Mouse (Mus musculus) liver, embryonic 15.5 days (tissue): ENCODE data around the gene Dennd6b. TPM values are rescaled to one million over a fixed set of nuclear protein-coding genes. Genes with fewer than 3 reads are reported as not detected.

Experiments
- ATAC-seq: fragments of 200-750 bp; cut with Nextera tagmentation; 2 replicates; pipeline ENCODE4 v1.8.0; 2017; ENCODE audit warnings: moderate number of reproducible peaks, mild to moderate bottlenecking, moderate library complexity; ENCODE audit not compliant: insufficient read depth
- H3K27ac ChIP-seq: fragments of 300-500 bp; sonication (generic); replicated peaks from 2 replicates; pipeline ENCODE4 v1.5.1; 2015; ENCODE audit warnings: mild to moderate bottlenecking, inconsistent platforms
- H3K27me3 ChIP-seq: fragments of 300-500 bp; sonication (generic); 2 replicates; pipeline ENCODE4 v1.6.1; 2015; ENCODE audit warnings: mild to moderate bottlenecking, inconsistent platforms
- H3K36me3 ChIP-seq: fragments of 300-500 bp; sonication (generic); replicated peaks from 2 replicates; pipeline ENCODE4 v1.6.1; 2015; ENCODE audit warnings: moderate library complexity, mild to moderate bottlenecking, inconsistent platforms
- H3K4me1 ChIP-seq: fragments of 300-500 bp; sonication (generic); replicated peaks from 2 replicates; pipeline ENCODE4 v1.6.1; 2015; ENCODE audit warnings: inconsistent platforms
- H3K4me2 ChIP-seq: fragments of 300-500 bp; sonication (generic); 2 replicates; pipeline ENCODE4 v1.6.1; 2015; ENCODE audit warnings: moderate library complexity, mild to moderate bottlenecking, inconsistent platforms
- H3K4me3 ChIP-seq: fragments of 300-500 bp; sonication (generic); replicated peaks from 2 replicates; pipeline ENCODE4 v1.5.1; 2015; ENCODE audit warnings: mild to moderate bottlenecking, inconsistent platforms
- H3K9ac ChIP-seq: fragments of 300-500 bp; sonication (generic); 2 replicates; pipeline ENCODE4 v1.6.1; 2015; ENCODE audit warnings: moderate library complexity, mild to moderate bottlenecking, inconsistent platforms
- H3K9me3 ChIP-seq: fragments of 300-500 bp; sonication (generic); replicated peaks from 2 replicates; pipeline ENCODE4 v1.6.1; 2016; ENCODE audit warnings: inconsistent platforms
- WGBS: fragments of 180-500 bp; shearing (Covaris S2); methylation state at CpG from one replicate; pipeline ENCODE4 v1.1.7; 2015; ENCODE audit warnings: mixed read lengths; ENCODE audit not compliant: insufficient replicate concordance; 5-methylcytosine and 5-hydroxymethylcytosine counted together
- polyA plus RNA-seq: library from polyadenylated mRNA; unstranded; fragments of >200 nt; fragmentation: Nextera tagmentation; extraction: Ambion mirVana; gene quantifications from 2 replicates; pipeline ENCODE4 v1.2.1, GENCODE M21; 2015

The Dennd6b gene
- polyA plus RNA-seq, 1 experiment from 2014 or later = 3.5 TPM

- peak within 1 kb of the TSS; percentile 97 for H3K27ac ChIP-seq
- peak within 1 kb of the TSS; percentile 77 for H3K4me2 ChIP-seq
- no peaks in the 10 kb centered on the region for H3K27me3 ChIP-seq
- H3K4me3 ChIP-seq = peak within 1 kb of the TSS; percentile 100
- H3K9me3 ChIP-seq = no peaks in the 10 kb centered on the region
- peaks cover 58% of the 10 kb centered on the region for H3K4me1 ChIP-seq
- H3K36me3 ChIP-seq = no peaks in the 10 kb centered on the region
- peak within 1 kb of the TSS; percentile 100 for H3K9ac ChIP-seq
- ATAC-seq = peak; percentile 68
- 1% methylated on average over 73 of the region's 73 CpGs for WGBS
Measured at GRCm38 (mm10) chr15:89210915-89211715, 14.8 kb upstream of the Dennd6b start, which contains the start of gene Ppp6r2. TSS of gene Ppp6r2 (plus strand) at chr15:89211553.

GRCm38 (mm10) chr15:89209886-89210761 lies 13.8 kb upstream of the Dennd6b start:
- Histone ChIP-seq H3K27me3 (no peaks in the 10 kb centered on the region), H3K27ac (peak overlapping the region; percentile 97), H3K9me3 (no peaks in the 10 kb centered on the region), H3K4me1 (peaks cover 48% of the 10 kb centered on the region), H3K9ac (peak overlapping the region; percentile 100), H3K4me3 (peak overlapping the region; percentile 100), H3K36me3 (no peaks in the 10 kb centered on the region), H3K4me2 (peak overlapping the region; percentile 77)
- no peak for ATAC-seq
- WGBS = 15% methylated on average over 22 of the region's 22 CpGs

GRCm38 (mm10) chr15:89207457-89207856 lies 11.2 kb upstream of the Dennd6b start:
- 75% methylated on average over 4 of the region's 4 CpGs for WGBS
- H3K9ac ChIP-seq = no peak overlapping the region
- H3K4me2 ChIP-seq = no peak overlapping the region
- H3K4me1 ChIP-seq = peaks cover 21% of the 10 kb centered on the region
- no peak for ATAC-seq
- H3K9me3 ChIP-seq = peaks cover 11% of the 10 kb centered on the region
- H3K36me3 ChIP-seq = no peaks in the 10 kb centered on the region
- no peak overlapping the region for H3K4me3 ChIP-seq
- no peak overlapping the region for H3K27ac ChIP-seq
- no peaks in the 10 kb centered on the region for H3K27me3 ChIP-seq

- 73% methylated on average over 15 of the region's 15 CpGs for WGBS
- peak overlapping the region; percentile 98; the same call in 1 of the 2 replicates for H3K9ac ChIP-seq
- peak overlapping the region; percentile 89 for H3K4me2 ChIP-seq
- peak overlapping the region; percentile 98 for H3K27ac ChIP-seq
- peaks cover 21% of the 10 kb centered on the region for H3K4me1 ChIP-seq
- no peaks in the 10 kb centered on the region for H3K36me3 ChIP-seq
- peak overlapping the region; percentile 100 for H3K4me3 ChIP-seq
- no peaks in the 10 kb centered on the region for H3K27me3 ChIP-seq
- no peaks in the 10 kb centered on the region for H3K9me3 ChIP-seq
- ATAC-seq = no peak
Measured at GRCm38 (mm10) chr15:89197056-89197455, 760 bp upstream of the Dennd6b start.

- H3K4me1 ChIP-seq = peaks cover 21% of the 10 kb centered on the region
- peak; percentile 95 for ATAC-seq
- H3K27me3 ChIP-seq = no peaks in the 10 kb centered on the region
- peak overlapping the region; percentile 89 for H3K4me2 ChIP-seq
- H3K9me3 ChIP-seq = no peaks in the 10 kb centered on the region
- H3K4me3 ChIP-seq = peak overlapping the region; percentile 100
- peak overlapping the region; percentile 98 for H3K27ac ChIP-seq
- no peaks in the 10 kb centered on the region for H3K36me3 ChIP-seq
- H3K9ac ChIP-seq = peak overlapping the region; percentile 98
- WGBS = under 1% methylated on average over 25 of the region's 25 CpGs
Measured at GRCm38 (mm10) chr15:89195690-89196312, 495 bp downstream of the Dennd6b start.

GRCm38 (mm10) chr15:89195261-89195681 lies 1.0 kb downstream of the Dennd6b start:
- ATAC-seq = no peak

GRCm38 (mm10) chr15:89184937-89185227 lies 11.4 kb downstream of the Dennd6b start:
- H3K4me1 ChIP-seq = peaks cover 9% of the 10 kb centered on the region
- H3K9me3 ChIP-seq = no peaks in the 10 kb centered on the region
- H3K9ac ChIP-seq = no peak overlapping the region
- no peak for ATAC-seq
- no peak overlapping the region for H3K4me3 ChIP-seq
- H3K4me2 ChIP-seq = no peak overlapping the region
- H3K27ac ChIP-seq = no peak overlapping the region
- 77% methylated on average over 5 of the region's 5 CpGs for WGBS
- H3K36me3 ChIP-seq = no peaks in the 10 kb centered on the region
- peaks cover 36% of the 10 kb centered on the region for H3K27me3 ChIP-seq

More at GRCm38 (mm10) chr15:89195261-89195681, 1.0 kb downstream of the Dennd6b start:
- Histone ChIP-seq H3K4me3 (peak overlapping the region; percentile 100), H3K9ac (peak overlapping the region; percentile 98), H3K27ac (peak overlapping the region; percentile 98), H3K4me2 (peak overlapping the region; percentile 89), H3K9me3 (no peaks in the 10 kb centered on the region), H3K36me3 (no peaks in the 10 kb centered on the region), H3K27me3 (no peaks in the 10 kb centered on the region), H3K4me1 (peaks cover 21% of the 10 kb centered on the region)
- 18% methylated on average over 6 of the region's 6 CpGs for WGBS

GRCm38 (mm10) chr15:89184141-89184936 lies 12.0 kb downstream of the Dennd6b start:
- Histone ChIP-seq H3K27ac (no peak overlapping the region), H3K36me3 (no peaks in the 10 kb centered on the region), H3K4me2 (no peak overlapping the region), H3K4me3 (no peak overlapping the region), H3K4me1 (peaks cover 13% of the 10 kb centered on the region), H3K9ac (no peak overlapping the region), H3K9me3 (no peaks in the 10 kb centered on the region), H3K27me3 (peaks cover 42% of the 10 kb centered on the region)
- ATAC-seq = no peak
- WGBS = 67% methylated on average over 5 of the region's 5 CpGs

GRCm38 (mm10) chr15:89182842-89183241 lies 13.5 kb downstream of the Dennd6b start:
- Histone ChIP-seq H3K4me2 (no peak overlapping the region), H3K27ac (no peak overlapping the region)
- 66% methylated on average over 5 of the region's 5 CpGs for WGBS

GRCm38 (mm10) chr15:89182328-89182741 lies 14.0 kb downstream of the Dennd6b start:
- Histone ChIP-seq H3K4me3 (no peak overlapping the region), H3K4me1 (peaks cover 32% of the 10 kb centered on the region), H3K27me3 (peaks cover 61% of the 10 kb centered on the region), H3K36me3 (no peaks in the 10 kb centered on the region), H3K4me2 (no peak overlapping the region), H3K9me3 (no peaks in the 10 kb centered on the region), H3K27ac (no peak overlapping the region), H3K9ac (no peak overlapping the region)
- 22% methylated on average over 6 of the region's 6 CpGs for WGBS
- ATAC-seq = no peak

More at GRCm38 (mm10) chr15:89182842-89183241, 13.5 kb downstream of the Dennd6b start:
- no peak for ATAC-seq
- Histone ChIP-seq H3K4me1 (peaks cover 27% of the 10 kb centered on the region), H3K36me3 (no peaks in the 10 kb centered on the region), H3K9ac (no peak overlapping the region), H3K4me3 (no peak overlapping the region), H3K27me3 (peaks cover 57% of the 10 kb centered on the region), H3K9me3 (no peaks in the 10 kb centered on the region)
